Mouse (Mus musculus): Measurements from ENCODE around the gene Lrp3.

- TF ChIP-seq GATA1 (IDR thresholded peaks at IDR 0.05; ENCODE audit: borderline replicate concordance, low read length) = no peak
- TF ChIP-seq FLI1 (IDR thresholded peaks at IDR 0.05; ENCODE audit: low read length) = no peak
Measured at GRCm38 (mm10) chr7:35258294-35258693, 43.0 kb upstream of the Lrp3 start.

All from megakaryocyte, embryonic 14.5 days (primary cell).